ENCODE assay signal across 8 mouse cellular contexts in genomic region chr7:105568988-105569471, GRCm38 (mm10). TPM values are rescaled to one million over a fixed set of nuclear protein-coding genes. Genes with fewer than 3 reads are reported as not detected.
DNase-seq lines count a peak whose midpoint lies in the region; ATAC-seq and TF ChIP-seq lines count a peak whose summit lies in the region.

No protein-coding gene starts in this region.

- H3K36me3 ChIP-seq in lung, embryonic 14.5 days (ENCODE audit: insufficient read depth) = peaks cover 37% of the 10 kb centered on the region
- peaks cover 57% of the 10 kb centered on the region for H3K36me3 ChIP-seq in forebrain, embryonic 14.5 days (ENCODE audit: control insufficient read depth, insufficient read depth, low read length)
- peaks cover 29% of the 10 kb centered on the region for H3K36me3 ChIP-seq in kidney, postnatal 0 days (ENCODE audit: insufficient read depth, low read length)
- peaks cover 50% of the 10 kb centered on the region for H3K36me3 ChIP-seq in limb, embryonic 14.5 days (ENCODE audit: control insufficient read depth, insufficient read depth, low read length)

- DNase-seq in lung, embryonic 14.5 days = peak; percentile 58
- no peak for DNase-seq in lung, postnatal 14 days
- DNase-seq in forebrain, embryonic 14.5 days (ENCODE audit: low spot score) = peak; percentile 90
- no peak for DNase-seq in kidney, postnatal 0 days (ENCODE audit: low spot score)
- DNase-seq in limb, embryonic 14.5 days (ENCODE audit: low spot score) = peak; percentile 13
- DNase-seq in retina, postnatal 7 days (ENCODE audit: low read depth, low spot score) = peak; percentile 47
- DNase-seq in urinary bladder, postnatal 4 days (ENCODE audit: low spot score in 2 of 2) = no peak

- H3K27ac ChIP-seq in lung, embryonic 14.5 days (ENCODE audit: low read depth) = no peak overlapping the region; the same call in 1 of the 2 replicates
- peak overlapping the region; percentile 90 for H3K27ac ChIP-seq in forebrain, embryonic 14.5 days (ENCODE audit: low read depth, low read length)
- H3K27ac ChIP-seq in kidney, postnatal 0 days = no peak overlapping the region
- no peak overlapping the region for H3K27ac ChIP-seq in limb, embryonic 14.5 days (replicated peaks; ENCODE audit: low read depth, low read length)

- H3K4me1 ChIP-seq in lung, embryonic 14.5 days (ENCODE audit: insufficient read depth) = no peaks in the 10 kb centered on the region
- peaks cover 29% of the 10 kb centered on the region for H3K4me1 ChIP-seq in forebrain, embryonic 14.5 days (ENCODE audit: control insufficient read depth, insufficient read depth, low read length)
- no peaks in the 10 kb centered on the region; the same call in 1 of the 2 replicates for H3K4me1 ChIP-seq in kidney, postnatal 0 days (replicated peaks; ENCODE audit: insufficient read depth, low read length)
- peaks cover 18% of the 10 kb centered on the region for H3K4me1 ChIP-seq in limb, embryonic 14.5 days (ENCODE audit: control insufficient read depth, insufficient read depth, low read length)

- no peak for TF ChIP-seq CTCF in lung, embryonic 14.5 days (IDR thresholded peaks at IDR 0.05; ENCODE audit: low read depth)
- TF ChIP-seq CTCF in kidney, postnatal 0 days (IDR thresholded peaks at IDR 0.05; ENCODE audit: low read depth) = no peak

- peak; percentile 69 for ATAC-seq in lung, embryonic 14.5 days (ENCODE audit: insufficient read depth)
- ATAC-seq in forebrain, embryonic 14.5 days = peak; percentile 91
- peak; percentile 70 for ATAC-seq in kidney, postnatal 0 days (replicated peaks; ENCODE audit: low FRiP score, low read depth)
- ATAC-seq in limb, embryonic 14.5 days (ENCODE audit: low FRiP score, low read depth) = peak; percentile 67
- ATAC-seq in erythroblast, adult 5-6 weeks (replicated peaks; ENCODE audit: low FRiP score, poor library complexity, severe bottlenecking) = no peak

- no peak overlapping the region for H3K9ac ChIP-seq in lung, embryonic 14.5 days
- peak overlapping the region; percentile 43 for H3K9ac ChIP-seq in forebrain, embryonic 14.5 days (ENCODE audit: low read length)
- no peak overlapping the region for H3K9ac ChIP-seq in kidney, postnatal 0 days (ENCODE audit: low read depth, low read length)
- H3K9ac ChIP-seq in limb, embryonic 14.5 days (ENCODE audit: low read depth, low read length, severe bottlenecking) = no peak overlapping the region

- WGBS in lung, embryonic 14.5 days = 16% methylated on average over 6 of the region's 6 CpGs
- 0% methylated on average over 6 of the region's 6 CpGs for WGBS in forebrain, embryonic 14.5 days
- 18% methylated on average over 6 of the region's 6 CpGs for WGBS in kidney, postnatal 0 days
- 4% methylated on average over 6 of the region's 6 CpGs for WGBS in limb, embryonic 14.5 days

- H3K4me2 ChIP-seq in lung, embryonic 14.5 days = no peak overlapping the region
- peak overlapping the region; percentile 46 for H3K4me2 ChIP-seq in forebrain, embryonic 14.5 days (ENCODE audit: low read length)
- H3K4me2 ChIP-seq in kidney, postnatal 0 days (ENCODE audit: low read length) = no peak overlapping the region
- H3K4me2 ChIP-seq in limb, embryonic 14.5 days (replicated peaks; ENCODE audit: low read depth, low read length, severe bottlenecking) = no peak overlapping the region

- H3K9me3 ChIP-seq in lung, embryonic 14.5 days (ENCODE audit: low read depth, low read length) = no peaks in the 10 kb centered on the region
- no peaks in the 10 kb centered on the region for H3K9me3 ChIP-seq in forebrain, embryonic 14.5 days (replicated peaks; ENCODE audit: control insufficient read depth, low read length)
- H3K9me3 ChIP-seq in kidney, postnatal 0 days (replicated peaks; ENCODE audit: low read length) = no peaks in the 10 kb centered on the region
- H3K9me3 ChIP-seq in limb, embryonic 14.5 days (ENCODE audit: control insufficient read depth, low read length) = no peaks in the 10 kb centered on the region

- no peak for TF ChIP-seq POLR2A in limb, embryonic 14.5 days (IDR thresholded peaks at IDR 0.05; ENCODE audit: borderline replicate concordance, extremely low read depth, insufficient read depth, insufficient read length)

- no peak overlapping the region for H3K4me3 ChIP-seq in lung, embryonic 14.5 days (ENCODE audit: low read depth, low read length)
- H3K4me3 ChIP-seq in forebrain, embryonic 14.5 days (ENCODE audit: low read depth, low read length) = peak overlapping the region; percentile 14
- no peak overlapping the region for H3K4me3 ChIP-seq in kidney, postnatal 0 days (replicated peaks; ENCODE audit: low read depth, low read length)
- H3K4me3 ChIP-seq in limb, embryonic 14.5 days (replicated peaks; ENCODE audit: low read length) = no peak overlapping the region

- H3K27me3 ChIP-seq in lung, embryonic 14.5 days (ENCODE audit: insufficient read depth, low read length) = no peaks in the 10 kb centered on the region
- H3K27me3 ChIP-seq in forebrain, embryonic 14.5 days (replicated peaks; ENCODE audit: control insufficient read depth, insufficient read depth, low read length) = no peaks in the 10 kb centered on the region
- no peaks in the 10 kb centered on the region for H3K27me3 ChIP-seq in kidney, postnatal 0 days (ENCODE audit: insufficient read depth, low read length)
- no peaks in the 10 kb centered on the region for H3K27me3 ChIP-seq in limb, embryonic 14.5 days (ENCODE audit: control insufficient read depth, insufficient read depth, low read length)

RNA-seq across cellular contexts. Expression of gene Apbb1, which starts 12.4 kb away (rescaled TPM):
- 36.6 and 37.6 TPM in 2 replicates for polyA plus RNA-seq in lung, embryonic 14.5 days (2014; fragmentation: Nextera tagmentation; extraction: Ambion mirVana)
- polyA plus RNA-seq in forebrain, embryonic 14.5 days (2014; fragmentation: Nextera tagmentation; extraction: Ambion mirVana) = 188 and 228 TPM in 2 replicates
- 31.4 and 34.1 TPM in 2 replicates for polyA plus RNA-seq in kidney, postnatal 0 days (2015; fragmentation: Nextera tagmentation; extraction: Ambion mirVana)
- 55.1 and 80.3 TPM in 2 replicates for polyA plus RNA-seq in limb, embryonic 14.5 days (2012; rRNA removed)
- polyA plus RNA-seq in limb, embryonic 14.5 days (2014; fragmentation: Nextera tagmentation; extraction: Ambion mirVana) = 30.3 and 34.5 TPM in 2 replicates
- not detected in 2 replicates for total RNA-seq in erythroblast, adult 5-6 weeks (2015; ENCODE audit: low replicate concordance)
- total RNA-seq in erythroblast, adult 5-6 weeks (2017; ENCODE audit: low replicate concordance) = 4.3 and 8.3 TPM in 2 replicates

RNA-seq across cellular contexts. Expression of gene Smpd1, which starts 14.9 kb away (rescaled TPM):
- polyA plus RNA-seq in lung, embryonic 14.5 days (2014; fragmentation: Nextera tagmentation; extraction: Ambion mirVana) = 38.7 and 38.9 TPM in 2 replicates
- polyA plus RNA-seq in forebrain, embryonic 14.5 days (2014; fragmentation: Nextera tagmentation; extraction: Ambion mirVana) = 79.9 and 88.5 TPM in 2 replicates
- polyA plus RNA-seq in kidney, postnatal 0 days (2015; fragmentation: Nextera tagmentation; extraction: Ambion mirVana) = 60.5 and 60.7 TPM in 2 replicates
- 33.7 and 45.5 TPM in 2 replicates for polyA plus RNA-seq in limb, embryonic 14.5 days (2012; rRNA removed)
- 49.5 and 52.3 TPM in 2 replicates for polyA plus RNA-seq in limb, embryonic 14.5 days (2014; fragmentation: Nextera tagmentation; extraction: Ambion mirVana)
- total RNA-seq in erythroblast, adult 5-6 weeks (2015; ENCODE audit: low replicate concordance) = 8.6 and 11.7 TPM in 2 replicates
- 2.0 and 4.4 TPM in 2 replicates for total RNA-seq in erythroblast, adult 5-6 weeks (2017; ENCODE audit: low replicate concordance)

RNA-seq across cellular contexts. Expression of gene Hpx, which starts 30.9 kb away (rescaled TPM):
- polyA plus RNA-seq in lung, embryonic 14.5 days (2014; fragmentation: Nextera tagmentation; extraction: Ambion mirVana) = 0.57 and 0.59 TPM in 2 replicates
- not detected in 2 replicates for polyA plus RNA-seq in forebrain, embryonic 14.5 days (2014; fragmentation: Nextera tagmentation; extraction: Ambion mirVana)
- 0.47 and 0.64 TPM in 2 replicates for polyA plus RNA-seq in kidney, postnatal 0 days (2015; fragmentation: Nextera tagmentation; extraction: Ambion mirVana)
- polyA plus RNA-seq in limb, embryonic 14.5 days (2012; rRNA removed) = 0.96 and 1.1 TPM in 2 replicates
- 0.26 TPM in 1 of 2 replicates, not detected in the other for polyA plus RNA-seq in limb, embryonic 14.5 days (2014; fragmentation: Nextera tagmentation; extraction: Ambion mirVana)
- not detected in 2 replicates for total RNA-seq in erythroblast, adult 5-6 weeks (2015; ENCODE audit: low replicate concordance)
- not detected in 2 replicates for total RNA-seq in erythroblast, adult 5-6 weeks (2017; ENCODE audit: low replicate concordance)

Comparison
In these comparisons a context has a peak if more than half of its experiments do, and no peak if none do; other contexts are left out.
1. DNase-seq: peak in lung, embryonic 14.5 days (single experiment), forebrain, embryonic 14.5 days (single experiment), limb, embryonic 14.5 days (single experiment) and retina, postnatal 7 days (single experiment); none in lung, postnatal 14 days (single experiment), kidney, postnatal 0 days (single experiment) and urinary bladder, postnatal 4 days (0 of 2).